Mouse (Mus musculus): ENCODE data around the gene Trmt1.

- TF ChIP-seq ZNF384 (IDR thresholded peaks at IDR 0.05; ENCODE audit: low read depth, low read length) (no peak), CHD2 (IDR thresholded peaks at IDR 0.05; ENCODE audit: low read depth, low read length) (no peak)
These were observed 22.0 kb downstream of the Trmt1 start for GRCm38 (mm10) chr8:84708071-84708541.

Data from ES-E14 (cell line).